Mouse (Mus musculus): ENCODE measurements around the gene Strip2.

- no peak for TF ChIP-seq CTCF (conservative IDR thresholded peaks at IDR 0.05; ENCODE audit: low read length)
- no peak for TF ChIP-seq POU5F1 (IDR thresholded peaks at IDR 0.05; ENCODE audit: borderline replicate concordance, low read length)
- no peak for TF ChIP-seq NANOG (IDR thresholded peaks at IDR 0.05; ENCODE audit: borderline replicate concordance, low read length)
Measured at GRCm38 (mm10) chr6:29930665-29931064, 13.9 kb downstream of the Strip2 start.
